Mouse (Mus musculus) ovary, postnatal 14 days (tissue): ENCODE measurements around the gene Arl6ip5.
A peak's percentile ranks its signal among the peaks of the same experiment; 100 is the strongest.
"Not testable (repeated sequence)": the region's sequence is repeated elsewhere in the genome, so short reads cannot be mapped to it uniquely, and the experiment has no call there.

Experiments
- DNase-seq: peaks from one replicate; pipeline ENCODE4 v3.0.0; 2022; ENCODE audit warnings: low spot score

Arl6ip5 gene

DNA sequence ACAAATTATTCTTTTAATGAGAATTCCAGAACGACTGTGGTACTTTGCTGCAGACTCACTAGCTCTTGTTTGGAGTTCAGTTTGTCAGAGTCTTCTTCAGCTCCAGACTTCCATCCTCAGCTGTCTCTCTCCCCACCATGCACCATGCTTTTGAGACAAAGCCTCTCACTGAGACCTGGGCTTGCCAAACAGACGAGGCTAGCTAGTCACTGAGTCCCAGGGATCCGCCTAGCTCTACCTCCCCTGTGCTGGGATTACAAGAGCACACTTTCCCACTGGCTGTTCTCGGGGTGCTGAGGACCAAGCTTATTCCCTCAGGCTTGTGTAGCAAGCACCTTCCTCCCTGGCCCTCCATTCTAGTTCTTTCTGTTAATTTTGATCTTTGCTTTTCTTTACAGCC, 13.1 kb downstream of the Arl6ip5 start:
- no peak for DNase-seq

DNA sequence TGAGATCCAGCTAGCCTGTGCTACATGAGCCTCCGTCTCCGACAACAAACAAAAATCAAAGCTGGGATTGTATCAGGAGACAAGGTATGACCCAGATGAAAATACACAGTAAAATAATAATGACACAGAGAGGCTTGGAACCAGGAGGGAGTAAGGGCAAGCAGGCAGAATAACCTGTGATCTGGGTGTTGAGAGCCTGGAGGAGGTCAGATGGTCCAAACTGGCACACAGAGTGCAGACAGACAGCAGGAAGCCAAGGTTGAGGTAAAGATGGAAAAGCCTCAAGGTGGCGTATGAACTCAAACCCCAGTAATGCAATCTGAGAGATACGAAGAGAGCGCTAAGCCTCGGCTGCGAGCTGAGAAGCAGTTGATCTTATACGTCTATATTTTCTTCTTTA, 14.0 kb downstream of the Arl6ip5 start:
- no peak for DNase-seq

DNA sequence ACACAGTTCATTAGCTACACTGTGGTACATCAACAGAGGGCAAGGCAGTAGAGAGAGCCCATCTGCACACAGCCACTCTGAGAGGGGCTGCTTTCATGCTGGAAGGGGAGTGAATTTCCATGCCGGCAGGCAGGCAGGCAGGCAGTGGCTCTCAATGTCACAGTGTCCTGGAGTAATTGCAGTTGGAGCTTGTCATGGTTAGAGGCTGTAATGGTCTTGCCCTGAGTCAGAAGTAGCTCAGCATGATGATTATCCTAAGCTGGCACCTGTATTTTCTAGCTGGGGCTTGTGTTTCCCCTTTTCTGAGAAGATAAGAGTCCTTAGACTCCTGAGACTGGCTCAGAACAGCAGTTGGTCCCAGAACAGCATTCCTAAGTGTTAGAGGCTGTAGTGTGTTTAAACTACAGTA, 15.6 kb downstream of the Arl6ip5 start:
- DNase-seq, result no peak

DNA sequence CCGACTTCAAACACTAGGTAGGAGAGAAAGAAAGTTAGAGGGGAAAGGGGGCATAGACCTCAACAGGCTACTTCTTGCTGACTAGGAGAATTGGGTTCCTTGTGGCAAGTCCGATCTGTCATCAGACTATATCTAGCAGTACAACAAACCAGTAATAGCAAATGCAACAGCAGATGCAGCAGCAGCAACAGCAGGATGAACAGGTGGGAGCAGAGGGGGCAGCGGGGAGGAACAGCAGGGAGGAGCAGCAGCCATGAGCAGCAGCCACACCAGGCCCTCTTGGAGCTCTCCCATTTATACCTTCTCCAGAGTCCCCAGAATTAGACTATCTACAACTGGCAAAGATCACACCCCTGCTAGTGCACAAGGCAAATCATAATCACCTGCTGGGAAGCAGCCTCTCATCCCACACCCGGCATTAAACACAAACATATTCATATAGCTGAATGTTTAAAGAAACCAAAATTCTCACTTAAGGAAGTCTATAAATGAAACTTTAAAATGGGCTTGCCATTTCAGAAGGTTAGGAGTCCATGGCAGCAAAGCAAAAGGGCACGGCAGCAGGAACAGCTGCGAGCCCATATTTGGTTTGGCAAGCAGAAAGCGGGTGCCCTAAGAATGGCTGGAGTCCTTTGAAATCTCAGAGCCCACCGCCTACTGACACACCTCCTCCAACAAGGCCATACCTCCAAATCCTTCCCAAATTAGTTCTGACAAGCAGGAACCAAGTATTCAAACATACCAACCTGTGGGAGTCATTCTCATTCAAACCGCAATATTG, 16.8 kb downstream of the Arl6ip5 start:
- DNase-seq, result no peak

DNA sequence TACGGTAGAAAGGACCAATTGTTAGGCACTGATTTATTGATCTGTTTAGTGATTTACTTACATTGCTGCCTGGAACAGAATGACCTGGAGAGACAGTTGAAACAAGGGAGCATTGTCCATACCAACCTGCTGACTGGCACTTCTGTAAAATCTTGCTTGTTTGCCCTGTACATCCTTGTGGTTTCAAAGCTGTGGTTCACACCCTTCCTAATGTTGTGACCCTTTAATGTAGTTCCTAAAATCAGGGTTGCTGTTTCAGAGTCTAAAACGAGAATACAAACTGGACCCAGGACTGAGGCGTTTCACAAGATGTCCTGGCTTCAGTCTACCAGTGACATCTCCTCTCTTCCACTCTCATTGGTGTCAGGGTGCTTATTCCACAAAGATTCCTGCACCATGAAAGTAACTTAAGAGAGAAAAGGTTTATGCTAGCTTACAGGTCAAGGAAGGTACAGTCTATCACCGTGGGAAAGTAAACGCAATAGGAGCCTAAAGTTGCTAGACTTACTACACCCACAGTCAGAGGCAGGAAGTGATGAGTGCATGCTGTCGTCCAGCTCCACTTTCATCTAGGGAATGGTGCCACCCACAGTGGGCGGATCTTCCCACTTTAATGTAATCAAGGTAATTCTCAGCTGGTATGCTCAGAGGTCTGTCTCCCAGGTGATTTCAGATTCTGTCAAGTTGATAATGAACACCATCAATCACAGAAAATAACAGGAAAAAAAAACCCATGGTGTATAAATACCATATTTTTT, 24.6 kb downstream of the Arl6ip5 start:
- no peak for DNase-seq

DNA sequence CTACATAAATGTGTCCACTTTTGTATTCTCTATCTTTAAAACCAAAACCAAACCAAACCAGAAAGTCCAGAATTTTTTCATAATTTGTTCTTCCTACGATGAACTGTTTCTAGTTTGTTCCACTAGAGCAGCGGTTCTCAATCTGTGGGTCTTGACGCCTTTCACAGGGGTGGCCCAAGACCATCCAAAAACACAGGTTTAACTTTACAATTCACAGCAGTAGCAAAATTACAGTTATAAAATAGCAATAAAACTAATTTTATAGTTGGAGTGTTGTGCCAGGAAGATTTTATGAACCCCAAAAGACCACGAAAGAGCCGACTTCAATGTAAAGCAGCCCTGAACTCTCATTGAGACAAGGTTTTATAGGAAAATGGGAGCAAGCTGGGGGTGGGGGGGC, 25.6 kb downstream of the Arl6ip5 start:
- DNase-seq, result no peak

DNA sequence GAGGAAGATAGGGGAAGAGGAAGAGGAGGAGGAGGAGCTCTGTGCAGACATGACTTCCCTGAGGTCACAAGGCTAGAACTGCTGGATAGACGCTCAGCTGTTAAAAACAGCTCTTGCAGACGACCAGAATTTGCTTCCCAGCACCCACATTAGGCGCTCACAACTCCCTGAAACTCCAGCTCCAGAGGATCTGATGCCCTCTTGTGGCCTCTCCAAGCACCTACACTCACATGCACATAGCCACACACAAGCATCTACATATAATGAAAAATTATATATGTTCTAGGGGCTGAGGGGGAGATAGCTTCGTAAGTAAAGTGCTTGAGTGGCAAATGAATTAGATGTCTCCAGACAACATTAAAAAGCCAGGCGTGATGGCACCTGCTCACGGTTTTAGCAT, 28.9 kb downstream of the Arl6ip5 start:
- DNase-seq, result no peak

DNA sequence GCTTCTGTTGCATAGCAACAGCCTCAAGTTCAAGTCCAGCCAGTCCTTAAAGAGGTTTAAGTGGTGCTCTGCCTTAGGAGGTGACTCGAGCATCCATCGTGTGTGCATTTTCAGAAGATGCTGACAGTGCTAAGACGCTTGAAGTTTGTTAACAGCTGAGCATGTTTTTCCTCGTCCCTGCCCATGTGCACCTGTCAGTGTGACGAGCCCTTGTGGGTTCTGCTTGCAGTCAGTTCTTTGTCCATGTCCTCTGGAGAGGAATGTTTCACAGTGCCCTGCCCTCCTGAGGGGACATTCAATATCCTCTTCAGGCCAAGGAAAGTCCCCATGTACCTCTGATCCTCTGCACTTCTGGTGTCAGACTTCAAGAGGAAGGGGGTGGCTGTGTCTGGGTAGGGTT, 29.6 kb downstream of the Arl6ip5 start:
- DNase-seq, result no peak

DNA sequence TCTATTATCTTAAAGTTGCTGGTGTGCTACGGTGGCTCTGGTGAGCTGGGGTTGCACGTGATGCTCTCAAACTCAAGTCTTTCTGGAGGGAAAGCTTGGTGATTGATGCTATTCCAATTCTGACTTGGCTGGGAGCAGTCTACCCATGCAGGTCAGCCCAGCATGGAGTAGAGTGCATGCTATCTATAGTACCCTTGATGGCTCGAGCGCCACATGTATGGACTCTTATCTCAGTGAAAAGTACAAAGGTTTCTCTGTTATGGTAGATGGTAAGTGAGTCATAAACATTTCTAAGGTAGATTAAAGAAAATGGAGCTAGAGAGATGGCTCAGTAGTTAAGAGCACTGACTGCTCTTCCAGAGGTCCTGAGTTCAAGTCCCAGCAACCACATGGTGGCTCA, 32.0 kb downstream of the Arl6ip5 start:
- DNase-seq, result no peak

DNA sequence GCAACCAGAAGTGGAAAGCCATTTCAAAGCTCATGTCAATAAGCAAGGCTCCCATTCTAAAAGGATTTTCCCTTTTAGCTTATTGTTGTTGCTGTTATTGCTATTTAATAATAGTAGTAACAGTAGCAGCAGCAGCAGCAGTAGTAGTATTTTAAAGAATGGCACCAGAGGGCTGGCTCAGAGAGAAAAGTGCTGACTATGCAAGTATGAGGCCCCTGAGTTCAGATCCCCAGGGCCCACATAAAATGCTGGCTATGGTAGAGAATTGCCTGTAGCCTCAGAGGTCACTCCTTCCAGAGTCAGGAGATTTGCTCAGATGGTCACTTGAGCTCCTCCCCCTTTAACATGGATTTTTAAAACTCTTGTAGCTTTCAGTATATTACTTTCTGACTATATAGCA, 34.7 kb downstream of the Arl6ip5 start:
- no peak for DNase-seq

DNA sequence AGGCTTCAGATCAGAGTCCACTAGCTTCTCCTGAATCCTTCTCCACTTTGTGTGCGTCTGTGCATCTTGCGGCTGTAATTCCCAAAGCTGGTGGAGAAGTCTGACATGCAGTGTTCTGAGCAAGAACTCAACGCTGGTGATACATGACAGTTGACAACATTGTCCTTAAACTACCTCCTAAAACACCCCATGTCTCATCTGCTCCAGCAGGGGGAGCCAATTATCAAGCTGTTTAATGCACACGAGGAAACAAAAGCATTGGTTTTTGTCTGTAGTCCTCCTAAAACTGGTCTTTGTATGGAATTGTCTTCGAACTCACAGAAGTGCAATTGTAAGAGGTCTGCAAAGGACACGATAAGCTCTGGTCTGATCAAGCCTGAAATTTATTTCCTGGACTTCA, 40.5 kb downstream of the Arl6ip5 start:
- peak; percentile 40 for DNase-seq

DNA sequence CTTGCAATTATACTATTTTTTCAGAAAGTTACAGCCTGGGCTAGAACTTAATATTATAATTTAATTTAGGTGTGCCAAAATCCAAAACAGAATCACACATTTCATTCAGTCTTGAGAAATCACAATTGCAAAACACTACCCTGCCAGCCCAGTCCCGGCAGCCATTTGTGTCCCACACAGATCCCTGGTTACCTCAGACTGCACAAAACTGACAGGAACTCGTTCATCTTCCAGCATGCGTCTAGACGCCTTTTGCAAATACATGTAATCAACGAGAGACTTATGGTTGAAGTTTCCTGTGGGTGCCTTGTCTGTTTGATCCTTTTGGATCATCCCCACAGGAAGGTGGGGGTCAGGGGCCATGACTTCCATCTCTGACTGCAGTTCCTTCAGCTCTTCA, 41.6 kb downstream of the Arl6ip5 start:
- DNase-seq, result no peak

DNA sequence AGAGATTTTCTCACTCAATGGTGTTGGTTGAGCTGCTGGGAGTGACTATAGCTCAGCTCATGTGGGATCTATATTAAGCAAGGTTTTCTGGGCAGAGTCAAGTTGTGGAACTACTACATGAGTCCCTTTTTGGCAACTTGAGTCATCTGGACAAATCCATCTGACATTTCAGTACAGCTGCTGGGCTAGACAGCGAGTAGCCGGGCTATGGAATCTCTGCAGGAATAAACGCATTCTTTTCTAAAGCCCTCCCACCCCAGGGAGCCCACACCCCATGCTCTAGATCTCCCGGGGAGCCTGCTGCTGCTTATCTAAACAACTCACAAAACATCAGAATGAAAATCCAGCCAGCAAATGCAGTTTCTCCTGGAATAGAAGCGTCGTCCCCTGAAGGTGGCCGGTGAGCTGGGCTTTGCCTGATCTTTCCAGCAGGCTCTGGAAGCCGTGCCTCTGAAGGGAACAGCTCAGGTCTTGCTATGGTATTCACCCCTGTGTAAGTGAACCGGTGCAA, 42.3 kb downstream of the Arl6ip5 start, which contains the start of gene Lmod3:
TSS of gene Lmod3 (minus strand) at position 49 of the 511 bp plus-strand sequence.
- DNase-seq, result no peak

DNA sequence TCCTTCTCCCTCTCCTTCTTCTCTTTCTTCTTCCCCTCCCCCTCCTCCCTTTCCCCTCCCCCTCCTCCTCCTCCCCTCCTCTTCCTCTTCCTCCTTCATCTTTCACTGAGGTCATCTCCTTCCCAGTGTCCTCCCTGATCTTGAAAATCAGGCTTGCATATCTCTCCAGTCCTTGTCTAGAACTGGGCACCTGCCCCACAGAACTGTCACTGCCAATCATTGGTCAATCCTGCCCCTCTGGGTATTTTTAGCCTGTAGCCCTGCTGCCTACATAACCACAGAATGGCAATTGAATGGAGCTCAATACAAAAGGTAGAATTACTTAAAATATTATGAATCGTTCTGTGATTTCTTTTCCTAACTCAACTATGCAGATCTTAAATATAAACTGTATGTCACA, 48.0 kb downstream of the Arl6ip5 start:
- DNase-seq, result no peak

DNA sequence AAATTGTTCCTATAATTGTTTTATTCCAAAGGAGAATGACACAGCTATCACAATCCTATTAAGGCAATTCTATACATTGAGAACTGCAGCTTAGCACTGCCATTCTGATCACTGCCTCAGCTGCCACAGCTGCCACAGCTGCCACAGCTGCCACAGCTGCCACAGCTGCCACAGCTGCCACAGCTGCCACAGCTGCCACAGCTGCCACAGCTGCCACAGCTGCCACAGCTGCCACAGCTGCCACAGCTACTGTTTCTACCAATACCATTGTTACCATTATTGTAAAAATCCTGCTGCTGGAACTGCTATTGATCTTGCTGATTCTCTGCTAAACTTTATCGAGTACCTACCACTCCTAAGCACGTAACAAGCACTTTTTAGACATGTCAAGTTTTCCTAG, 49.4 kb downstream of the Arl6ip5 start:
- not testable (repeated sequence) for DNase-seq

DNA sequence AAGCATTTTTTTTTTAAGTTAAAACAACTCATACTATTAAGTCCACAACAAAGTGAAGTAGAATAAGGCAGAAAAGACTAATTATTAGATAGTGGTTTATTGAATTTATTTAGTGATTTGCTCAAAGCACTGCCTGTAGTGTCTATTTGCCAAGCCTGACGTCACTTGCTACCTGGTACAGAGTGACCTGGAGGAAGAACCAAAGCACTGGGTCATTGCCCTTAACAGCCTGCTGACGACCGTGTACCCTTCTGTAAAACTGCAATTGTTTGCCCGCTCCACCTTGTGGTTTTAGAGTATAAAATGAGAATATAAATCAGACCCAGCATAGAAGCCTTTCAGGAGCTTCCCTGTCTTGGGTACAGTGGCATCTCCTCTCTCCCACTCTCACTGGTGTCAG, 51.7 kb downstream of the Arl6ip5 start:
- DNase-seq, result no peak

DNA sequence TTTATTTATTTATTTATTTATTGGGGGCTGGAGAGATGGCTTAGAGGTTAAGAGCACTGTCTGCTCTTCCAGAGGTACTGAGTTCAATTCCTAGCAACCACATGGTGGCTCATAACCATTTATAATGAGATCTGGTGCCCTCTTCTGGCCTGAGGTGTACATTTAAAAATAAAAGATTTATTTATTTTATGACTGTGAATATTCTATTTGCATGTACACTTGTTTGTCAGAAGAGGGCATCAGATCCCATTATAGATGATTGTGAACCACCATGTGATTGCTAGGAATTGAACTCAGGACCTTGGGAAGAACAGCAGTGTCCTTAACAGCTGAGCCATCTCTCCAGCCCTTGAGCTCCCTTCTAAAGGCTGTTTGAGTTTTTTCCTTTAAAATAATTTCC, 53.3 kb downstream of the Arl6ip5 start:
- not testable (repeated sequence) for DNase-seq

DNA sequence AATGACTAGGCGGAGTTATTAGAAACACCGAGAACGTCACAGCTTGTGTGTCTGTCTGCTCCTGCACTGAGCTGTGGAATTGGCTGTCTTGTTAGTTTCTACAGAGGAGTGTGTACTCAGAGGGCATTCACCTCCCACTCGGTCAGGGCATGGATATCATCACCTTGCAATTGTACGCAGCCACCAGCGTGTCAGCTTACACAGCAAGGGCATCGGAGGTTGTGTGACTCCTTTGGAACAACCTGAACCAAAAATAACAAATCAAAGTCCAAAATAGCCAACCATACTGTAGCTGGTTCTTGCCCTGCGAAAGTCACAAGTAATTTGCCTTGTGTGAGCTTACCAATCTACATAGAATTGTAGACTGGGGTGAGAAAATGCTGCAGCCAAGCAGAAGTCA, 54.8 kb downstream of the Arl6ip5 start:
- no peak for DNase-seq

DNA sequence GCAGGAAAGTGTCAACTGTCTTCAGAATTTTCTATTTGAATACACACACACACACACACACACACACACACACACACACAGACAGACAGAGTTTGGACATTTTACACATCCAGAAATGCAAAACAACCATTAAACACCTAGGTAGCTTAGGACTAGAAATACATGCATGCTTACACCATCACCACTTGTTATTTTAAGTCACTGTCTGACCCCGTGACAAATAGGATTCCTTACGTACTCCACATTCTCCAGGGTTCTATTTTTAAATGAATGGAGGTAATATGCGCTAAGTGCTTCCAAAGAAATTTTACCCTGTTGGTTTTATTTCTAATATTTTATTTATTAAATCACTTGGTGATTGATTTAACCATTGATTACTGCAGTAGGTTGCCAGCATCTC, 55.2 kb downstream of the Arl6ip5 start:
- no peak for DNase-seq

DNA sequence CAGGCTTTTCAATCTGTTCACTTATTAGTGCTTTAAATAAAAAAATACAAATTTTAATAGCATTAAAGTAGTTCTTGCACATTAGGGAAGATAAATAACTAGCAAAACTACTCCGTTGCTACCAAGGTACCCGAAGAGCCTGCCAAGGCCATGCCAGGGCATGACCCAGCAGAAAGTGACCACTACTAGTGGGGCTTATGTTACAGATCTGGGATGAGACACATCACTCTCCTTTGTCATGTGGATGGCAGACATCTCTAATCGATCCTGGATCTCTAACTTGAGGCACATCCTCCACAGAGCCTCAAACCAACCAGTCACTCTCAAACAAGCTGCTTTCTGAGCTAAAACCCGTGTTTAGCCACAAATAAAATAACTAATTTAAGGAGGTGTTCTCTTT, 56.2 kb downstream of the Arl6ip5 start:
- no peak for DNase-seq

DNA sequence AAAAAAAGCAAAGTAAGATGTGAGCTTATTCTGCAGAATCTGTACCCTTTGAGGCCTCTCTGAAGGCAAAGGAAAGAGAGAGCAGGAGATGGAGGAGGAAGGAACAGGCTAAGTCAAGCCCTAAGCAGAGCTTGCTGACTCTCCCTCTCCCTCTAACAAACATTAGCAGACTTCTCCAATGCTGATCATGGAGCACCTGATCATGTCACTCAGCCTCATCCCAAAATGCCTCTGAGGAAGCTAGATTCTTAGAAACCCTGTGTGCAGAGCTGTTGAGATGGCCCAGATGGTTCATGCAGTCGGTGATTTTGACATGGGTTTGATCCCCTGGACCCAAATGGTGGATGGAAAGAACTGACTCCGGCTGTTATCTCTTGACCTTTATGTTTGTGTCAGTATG, 56.6 kb downstream of the Arl6ip5 start:
- DNase-seq, result no peak

DNA sequence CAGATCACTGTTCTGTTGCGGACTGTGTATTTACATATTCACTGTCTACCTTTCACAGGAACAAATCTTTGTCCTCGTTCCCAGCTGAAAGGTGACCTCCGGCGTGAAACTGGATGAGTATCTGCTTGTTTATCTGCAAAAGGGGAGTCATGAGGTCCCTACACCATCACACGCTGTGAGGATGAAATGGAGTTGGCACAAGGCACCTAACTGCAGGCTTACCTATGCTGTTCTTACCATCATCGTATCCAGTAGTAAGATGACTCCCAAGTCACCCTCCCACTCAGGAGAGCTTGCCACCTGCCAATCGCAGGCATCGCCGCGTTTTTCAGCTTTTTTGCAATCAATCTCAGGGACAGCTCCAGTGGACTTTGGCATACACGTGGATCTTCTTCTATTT, 59.1 kb downstream of the Arl6ip5 start:
- no peak for DNase-seq

DNA sequence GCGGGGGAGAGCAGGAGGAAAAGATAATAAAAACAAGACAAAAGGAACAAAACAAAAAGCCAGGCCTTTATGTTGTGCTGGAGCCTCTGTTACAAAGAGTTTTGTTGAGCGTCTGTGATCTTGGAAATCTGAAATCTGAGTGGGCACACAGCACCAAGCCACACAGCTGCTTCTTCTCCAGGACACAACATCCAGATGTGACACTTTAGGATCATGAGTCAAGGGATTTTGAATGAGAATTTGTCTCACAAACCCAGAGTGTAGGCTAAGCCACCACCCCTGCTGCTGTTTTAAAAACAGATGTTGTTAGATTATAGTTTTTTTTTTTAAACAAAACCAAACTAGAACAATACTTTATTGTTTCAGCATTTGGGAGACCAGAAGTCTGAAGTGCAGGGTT, 61.9 kb downstream of the Arl6ip5 start:
- no peak for DNase-seq
